Comparison of ENCODE assay signal across 20 mouse cellular contexts in the genomic region with DNA sequence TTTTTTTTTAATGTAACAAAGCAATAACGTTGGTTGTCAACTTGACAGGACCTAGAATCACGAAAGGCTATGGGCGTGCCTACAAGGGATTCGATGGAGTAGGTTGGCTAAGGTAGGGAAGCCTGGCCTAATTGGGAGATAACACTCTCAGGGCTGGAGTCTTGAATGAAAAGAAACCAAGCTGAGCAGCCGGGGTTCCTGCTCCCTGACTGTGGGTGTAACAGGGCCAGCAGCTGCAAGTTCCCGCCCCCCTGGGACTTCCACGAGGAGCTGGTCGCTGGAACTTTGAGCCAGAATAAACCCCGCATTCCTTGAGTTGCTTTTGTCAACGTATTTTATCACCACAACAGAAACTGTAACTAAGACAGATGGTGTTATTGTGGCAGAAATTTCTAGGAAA. TPM values are rescaled to one million over a fixed set of nuclear protein-coding genes. Genes with fewer than 3 reads are reported as not detected.
DNase-seq lines count a peak whose midpoint lies in the region; ATAC-seq and TF ChIP-seq lines count a peak whose summit lies in the region.
"Had no signal": no experiment of that assay in that cellular context is flagged by ENCODE, and none has a peak within 500 bp of the region (broad histone marks: within the 10 kb centered on the region; RNA-seq: fewer than 3 reads in every experiment).

No protein-coding gene starts in this region.

- DNase-seq in G1E (ENCODE audit: low spot score) = no peak
- peak; percentile 29 for DNase-seq in brain, adult 2 months (ENCODE audit: low read depth, low spot score)
- no peak for DNase-seq in liver, embryonic 11.5 days (ENCODE audit: low spot score)
- DNase-seq in adrenal gland, postnatal 25 days = no peak
- DNase-seq in left cerebral cortex, adult 11 months (ENCODE audit: low spot score) = no peak
- no peak for DNase-seq in hindbrain, postnatal 0 days (ENCODE audit: low spot score)
- DNase-seq: cerebellum, adult 9-10 months; gastrocnemius, postnatal 36 days; layer of hippocampus, postnatal 36 days; right cerebral cortex, postnatal 4 days; thymus, adult 2 months had no signal

- H3K27ac ChIP-seq in liver, embryonic 11.5 days (ENCODE audit: low read depth, low read length) = no peak overlapping the region
- no peak overlapping the region for H3K27ac ChIP-seq in hindbrain, postnatal 0 days
- H3K27ac ChIP-seq: embryonic facial prominence, embryonic 12.5 days; hindbrain, embryonic 13.5 days; macrophage; midbrain, embryonic 12.5 days had no signal

- H3K4me3 ChIP-seq in G1E (ENCODE audit: low read depth, low read length) = peak overlapping the region; percentile 48; the same call in 1 of the 2 replicates
- H3K4me3 ChIP-seq in liver, embryonic 11.5 days (ENCODE audit: low read depth, low read length) = no peak overlapping the region
- H3K4me3 ChIP-seq in hindbrain, postnatal 0 days (ENCODE audit: low read length) = no peak overlapping the region
- H3K4me3 ChIP-seq: embryonic facial prominence, embryonic 12.5 days; hindbrain, embryonic 13.5 days; midbrain, embryonic 12.5 days had no signal

- TF ChIP-seq CTCF in G1E (IDR thresholded peaks at IDR 0.05; ENCODE audit: low read depth, low read length) = no peak
- TF ChIP-seq CTCF in hindbrain, postnatal 0 days (IDR thresholded peaks at IDR 0.05; ENCODE audit: low read depth) = no peak

- no peak for ATAC-seq in G1E (ENCODE audit: extremely low read depth, insufficient number of reproducible peaks, low FRiP score, poor library complexity, severe bottlenecking)
- peak; percentile 63 for ATAC-seq in liver, embryonic 11.5 days (replicated peaks; ENCODE audit: low FRiP score)
- peak; percentile 24; the same call in 1 of the 2 replicates for ATAC-seq in megakaryocyte-erythroid progenitor cell, adult 5-6 weeks (replicated peaks; ENCODE audit: low FRiP score, low TSS enrichment, poor library complexity, severe bottlenecking)
- no peak for ATAC-seq in hindbrain, postnatal 0 days
- ATAC-seq: forebrain, embryonic 16.5 days had no signal

- WGBS in liver, embryonic 11.5 days = 50% methylated on average over 10 of the region's 10 CpGs
- 75% methylated on average over 10 of the region's 10 CpGs for WGBS in hindbrain, postnatal 0 days

- no peak overlapping the region for H3K9ac ChIP-seq in liver, embryonic 11.5 days (ENCODE audit: low read depth, low read length)
- H3K9ac ChIP-seq in hindbrain, postnatal 0 days (replicated peaks; ENCODE audit: low read length) = no peak overlapping the region
- H3K9ac ChIP-seq: embryonic facial prominence, embryonic 12.5 days; hindbrain, embryonic 13.5 days; midbrain, embryonic 12.5 days had no signal

- peak overlapping the region; percentile 48 for H3K4me2 ChIP-seq in liver, embryonic 11.5 days
- no peak overlapping the region for H3K4me2 ChIP-seq in hindbrain, postnatal 0 days (ENCODE audit: low read depth, low read length)
- H3K4me2 ChIP-seq: embryonic facial prominence, embryonic 12.5 days; hindbrain, embryonic 13.5 days; midbrain, embryonic 12.5 days had no signal

- no peaks in the 10 kb centered on the region for H3K9me3 ChIP-seq in G1E (replicated peaks)
- no peaks in the 10 kb centered on the region for H3K9me3 ChIP-seq in liver, embryonic 11.5 days (ENCODE audit: control insufficient read depth, low read length)
- H3K9me3 ChIP-seq in hindbrain, postnatal 0 days (ENCODE audit: low read length) = no peaks in the 10 kb centered on the region
- H3K9me3 ChIP-seq: embryonic facial prominence, embryonic 12.5 days; hindbrain, embryonic 13.5 days; midbrain, embryonic 12.5 days had no signal

- peaks cover 34% of the 10 kb centered on the region for H3K4me1 ChIP-seq in G1E (ENCODE audit: insufficient read depth, low read depth, low read length)
- peaks cover 5% of the 10 kb centered on the region for H3K4me1 ChIP-seq in liver, embryonic 11.5 days (replicated peaks; ENCODE audit: control insufficient read depth, insufficient read depth, low read length)
- no peaks in the 10 kb centered on the region for H3K4me1 ChIP-seq in hindbrain, postnatal 0 days (ENCODE audit: insufficient read depth, low read length)
- H3K4me1 ChIP-seq: embryonic facial prominence, embryonic 12.5 days; midbrain, embryonic 12.5 days had no signal

- H3K27me3 ChIP-seq in G1E (ENCODE audit: insufficient read depth, low read length) = no peaks in the 10 kb centered on the region
- H3K27me3 ChIP-seq in liver, embryonic 11.5 days (replicated peaks; ENCODE audit: control insufficient read depth, insufficient read depth, low read length) = no peaks in the 10 kb centered on the region
- no peaks in the 10 kb centered on the region for H3K27me3 ChIP-seq in hindbrain, postnatal 0 days (ENCODE audit: insufficient read depth, low read length)
- H3K27me3 ChIP-seq: embryonic facial prominence, embryonic 12.5 days; hindbrain, embryonic 13.5 days; midbrain, embryonic 12.5 days had no signal

- no peaks in the 10 kb centered on the region for H3K36me3 ChIP-seq in G1E (replicated peaks)
- H3K36me3 ChIP-seq in liver, embryonic 11.5 days (ENCODE audit: control insufficient read depth, insufficient read depth, low read length) = no peaks in the 10 kb centered on the region
- no peaks in the 10 kb centered on the region for H3K36me3 ChIP-seq in hindbrain, postnatal 0 days (ENCODE audit: insufficient read depth, low read length)
- H3K36me3 ChIP-seq: embryonic facial prominence, embryonic 12.5 days; hindbrain, embryonic 13.5 days; midbrain, embryonic 12.5 days had no signal

RNA-seq across cellular contexts. Expression of gene Tmem232, which starts 16.2 kb away (rescaled TPM):
- not detected in 2 replicates for total RNA-seq in G1E (2014; fragmentation: Nextera tagmentation)
- total RNA-seq in G1E (2017) = not detected in 2 replicates
- polyA plus RNA-seq in G1E (2012) = not detected in 2 replicates
- polyA plus RNA-seq in liver, embryonic 11.5 days (2014; fragmentation: Nextera tagmentation; extraction: Ambion mirVana) = not detected in 2 replicates
- total RNA-seq in megakaryocyte-erythroid progenitor cell, adult 5-6 weeks (2014; fragmentation: Nextera tagmentation) = not detected in 2 replicates
- total RNA-seq in megakaryocyte-erythroid progenitor cell, adult 5-6 weeks (2017) = not detected in 2 replicates
- total RNA-seq in adrenal gland, postnatal 25 days (2021) = not detected in 2 replicates
- 1.6 and 2.0 TPM in 2 replicates for total RNA-seq in hindbrain, postnatal 0 days (2014; rRNA removed)
- polyA plus RNA-seq in hindbrain, postnatal 0 days (2015; fragmentation: Nextera tagmentation; extraction: Ambion mirVana) = 0.89 and 1.3 TPM in 2 replicates
- polyA plus RNA-seq: intestine, embryonic 14.5 days; kidney, embryonic 14.5 days; macrophage; midbrain, embryonic 12.5 days; stomach, embryonic 16.5 days; thymus, adult 2 months had no signal

RNA-seq across cellular contexts. Expression of gene Vapa, which starts 56.6 kb away (rescaled TPM):
- total RNA-seq in G1E (2014; fragmentation: Nextera tagmentation) (174 and 180 TPM in 2 replicates), G1E (2017) (120 and 130 TPM in 2 replicates)
- 148 and 209 TPM in 2 replicates for polyA plus RNA-seq in G1E (2012)
- 158 and 163 TPM in 2 replicates for polyA plus RNA-seq in liver, embryonic 11.5 days (2014; fragmentation: Nextera tagmentation; extraction: Ambion mirVana)
- 93.1 and 132 TPM in 2 replicates for total RNA-seq in megakaryocyte-erythroid progenitor cell, adult 5-6 weeks (2014; fragmentation: Nextera tagmentation)
- total RNA-seq in megakaryocyte-erythroid progenitor cell, adult 5-6 weeks (2017) = 94.5 and 99.9 TPM in 2 replicates
- total RNA-seq in adrenal gland, postnatal 25 days (2021) = 162 and 209 TPM in 2 replicates
- 97.4 and 103 TPM in 2 replicates for total RNA-seq in hindbrain, postnatal 0 days (2014; rRNA removed)
- 296 and 298 TPM in 2 replicates for polyA plus RNA-seq in hindbrain, postnatal 0 days (2015; fragmentation: Nextera tagmentation; extraction: Ambion mirVana)

Comparison
In these comparisons a context has a peak if more than half of its experiments do, and no peak if none do; other contexts are left out.
1. ATAC-seq: peak in liver, embryonic 11.5 days (single experiment) and megakaryocyte-erythroid progenitor cell, adult 5-6 weeks (single experiment); none in G1E (single experiment) and hindbrain, postnatal 0 days (single experiment).